Mouse (Mus musculus) forelimb bud, embryonic 11.5 days (tissue): Measurements from ENCODE around the gene Hist2h2aa1.
"Not testable (repeated sequence)": the region's sequence is repeated elsewhere in the genome, so short reads cannot be mapped to it uniquely, and the experiment has no call there.

Source experiments
- DNase-seq: peaks from one replicate; pipeline ENCODE4 v3.0.0-alpha.2; 2012; ENCODE audit warnings: low read depth, low spot score

Gene Hist2h2aa1

DNA sequence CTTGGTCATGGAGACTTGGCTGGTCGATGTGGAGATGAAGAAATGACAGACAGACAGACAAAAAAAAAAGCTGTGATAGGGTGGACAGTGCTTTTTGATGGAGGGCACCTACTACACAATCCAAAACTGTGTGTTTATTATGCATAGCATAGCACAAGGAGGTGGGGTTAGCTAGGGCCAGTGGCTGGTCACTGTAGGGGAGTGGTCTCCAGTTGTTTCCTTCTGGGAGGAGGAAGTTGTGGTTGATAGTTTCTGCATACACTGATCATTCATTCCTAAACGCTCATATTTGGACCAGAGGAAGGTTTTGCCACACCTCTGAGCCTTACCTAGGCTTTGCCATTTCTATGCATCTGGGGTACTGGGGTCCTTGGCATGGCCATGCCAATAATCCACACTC lies 14.9 kb upstream of the Hist2h2aa1 start:
- no peak for DNase-seq

DNA sequence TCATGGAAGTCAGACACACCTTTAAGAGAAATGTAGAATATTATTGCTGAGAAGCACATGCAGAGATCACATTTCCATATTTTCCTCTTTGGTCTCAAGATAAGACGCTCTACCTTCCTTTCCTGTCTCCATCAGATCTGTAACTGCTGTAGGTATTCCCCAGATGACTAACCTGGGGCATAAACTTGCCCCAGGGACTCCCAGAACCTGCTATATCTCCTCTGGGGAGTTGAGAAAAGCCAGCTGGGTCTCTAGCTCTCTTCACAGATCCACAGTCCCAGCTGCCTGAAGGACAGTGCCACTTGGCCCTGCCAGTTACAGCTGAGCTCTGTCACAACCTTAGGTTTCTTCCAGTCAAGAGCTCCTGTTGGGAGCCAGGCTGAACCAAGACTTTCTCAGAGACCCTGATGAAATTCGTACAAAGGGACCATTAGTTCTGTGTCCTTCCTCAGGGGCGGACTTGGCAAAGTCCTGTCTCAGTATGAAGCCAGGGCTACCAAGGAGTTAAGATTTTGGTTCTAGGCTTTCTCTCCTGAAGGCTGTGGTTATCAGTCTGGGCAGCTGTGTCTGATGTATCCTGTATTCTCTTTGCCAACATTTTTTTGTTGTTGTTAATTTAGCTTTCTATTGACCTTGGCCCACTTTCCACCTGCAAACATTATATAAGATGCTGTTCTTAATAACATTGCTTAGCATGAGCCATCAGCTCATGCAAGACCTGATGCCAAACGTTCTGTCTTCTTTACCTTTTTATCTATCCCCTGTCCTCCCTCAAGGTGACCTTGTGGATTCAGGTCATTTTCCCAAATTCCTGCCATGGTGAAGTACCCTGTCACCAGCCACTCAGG lies 14.2 kb upstream of the Hist2h2aa1 start:
- no peak for DNase-seq

DNA sequence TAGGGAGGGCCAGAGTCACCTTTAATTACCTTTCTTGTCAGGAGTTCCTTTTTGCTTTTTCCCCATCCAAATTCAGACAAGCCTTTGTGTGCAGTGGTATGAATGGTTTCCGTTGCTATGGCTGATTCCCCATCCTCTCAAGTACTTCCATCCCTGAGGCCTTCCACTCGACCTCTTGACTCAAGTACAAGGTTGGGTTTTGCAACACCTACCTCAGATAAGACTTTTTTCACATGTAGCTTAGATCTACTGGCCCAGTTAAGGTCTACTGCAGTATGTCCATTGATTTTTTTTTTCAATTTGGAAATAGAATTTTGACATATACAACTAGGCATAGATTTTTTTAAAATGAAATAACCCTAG lies 13.6 kb upstream of the Hist2h2aa1 start:
- no peak for DNase-seq

DNA sequence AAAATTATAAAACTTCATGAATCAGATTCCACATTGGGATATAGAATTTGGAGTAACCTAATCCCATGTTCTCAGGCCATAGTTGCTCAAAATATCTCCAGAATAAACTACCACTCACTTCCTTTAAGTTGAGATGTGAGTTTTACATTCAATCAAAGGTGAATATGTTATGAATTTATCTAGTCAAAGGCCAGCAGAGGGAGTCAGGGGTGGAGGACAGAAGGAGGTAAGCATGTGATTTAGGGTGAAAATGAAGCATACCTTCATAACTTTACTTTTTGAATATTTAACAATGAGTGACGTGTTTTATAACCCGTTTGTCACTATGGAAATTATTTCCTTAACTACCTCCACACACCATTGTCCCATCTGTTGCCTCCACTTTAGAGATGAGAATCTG lies 10.4 kb upstream of the Hist2h2aa1 start:
- no peak for DNase-seq

DNA sequence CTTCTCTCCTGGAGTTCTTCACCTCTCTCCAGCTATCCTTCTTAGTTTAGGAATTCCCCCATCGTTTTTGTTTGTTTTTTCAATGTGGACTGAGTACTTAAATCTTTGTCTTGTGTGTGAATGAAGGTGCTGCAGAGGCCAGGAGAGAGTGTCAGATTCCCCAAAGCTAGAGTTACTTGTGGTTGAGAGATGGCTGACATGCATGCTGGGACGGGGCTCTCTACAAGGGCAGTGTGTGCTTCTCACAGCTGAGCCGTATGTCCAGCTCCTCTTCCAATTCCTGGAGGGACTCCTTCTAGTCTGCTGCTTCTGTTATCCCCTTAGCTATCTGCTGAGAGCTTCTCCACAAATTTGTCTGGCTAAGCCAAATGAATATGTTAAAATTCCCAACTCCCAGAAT lies 9.5 kb upstream of the Hist2h2aa1 start:
- DNase-seq = no peak

DNA sequence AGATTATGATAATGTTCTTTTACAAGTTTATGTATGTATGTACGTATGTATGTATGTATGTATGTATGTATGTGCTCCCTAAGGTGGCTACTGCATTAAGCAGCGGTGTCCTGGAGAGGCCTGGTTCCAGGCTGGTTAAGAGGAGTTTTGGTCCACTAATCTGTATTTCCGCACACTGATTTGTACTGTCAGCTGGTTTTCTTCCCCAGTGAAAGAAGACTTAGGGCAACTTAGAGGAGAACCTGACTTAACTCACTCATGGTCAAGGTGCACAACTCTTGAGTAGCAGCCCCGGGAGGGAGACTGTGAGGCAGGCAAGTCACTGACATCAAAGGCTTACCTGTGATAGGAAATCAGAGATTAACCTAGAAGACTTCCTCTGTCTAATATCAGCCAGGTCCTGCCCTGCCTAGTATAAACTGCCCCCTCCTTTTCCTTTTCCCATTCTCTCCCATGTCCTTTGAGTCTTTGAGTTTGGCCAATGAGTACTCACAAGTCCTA lies 8.4 kb upstream of the Hist2h2aa1 start:
- DNase-seq = no peak

DNA sequence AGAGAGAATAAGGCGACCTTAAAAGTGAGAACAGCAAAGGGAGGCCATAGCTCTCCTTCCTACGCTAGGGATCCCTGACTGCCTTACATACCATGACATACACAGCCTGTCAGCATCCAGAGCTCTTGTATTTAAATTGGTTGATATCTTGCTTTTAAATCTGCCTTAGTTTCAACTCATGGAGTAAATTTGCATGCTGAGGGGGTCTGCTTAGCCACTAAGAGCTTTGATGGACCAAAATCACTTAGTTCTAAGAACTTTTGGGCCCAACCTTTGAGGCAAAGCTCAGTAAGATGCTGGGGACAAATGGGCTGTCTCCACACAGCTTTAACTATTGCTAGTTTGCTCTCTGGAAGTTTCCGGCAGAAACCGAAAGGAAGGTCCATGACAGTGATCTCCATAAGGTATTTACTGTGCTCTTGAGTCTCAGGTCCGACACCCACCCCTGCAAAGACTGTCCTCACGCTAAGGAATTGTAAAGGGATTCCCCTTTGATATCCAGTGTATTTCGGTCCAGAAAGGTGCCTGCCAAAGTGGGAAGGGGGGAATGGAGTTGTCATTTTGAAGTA lies 7.9 kb upstream of the Hist2h2aa1 start:
- DNase-seq = peak; percentile 41

DNA sequence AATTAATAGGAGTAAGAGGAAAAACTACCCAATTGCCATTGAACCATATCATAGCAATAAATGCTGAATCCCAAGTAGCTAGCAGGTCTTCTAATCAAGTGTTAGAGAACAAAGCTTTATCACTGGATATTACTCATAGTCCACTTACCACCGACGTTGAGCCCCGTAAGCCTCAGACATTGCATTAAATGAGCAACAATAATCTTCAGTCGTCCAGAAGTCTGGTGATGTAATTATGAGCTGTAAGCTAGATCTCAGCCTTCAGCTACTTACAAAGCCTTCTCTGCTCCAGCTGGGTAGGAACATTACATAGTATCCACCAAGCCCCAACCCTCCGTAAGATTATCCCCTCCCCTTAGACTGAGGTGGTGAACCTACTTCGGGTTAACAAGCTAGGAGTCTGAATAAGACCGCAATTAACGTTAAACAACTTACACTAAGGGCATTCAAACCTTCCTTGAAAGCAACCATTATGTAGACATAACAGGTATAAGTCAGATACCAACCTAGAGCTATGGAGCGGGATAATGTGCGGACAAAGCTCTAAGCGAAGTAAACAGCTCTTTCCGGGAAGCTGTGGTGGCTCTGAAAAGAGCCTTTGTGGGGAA lies 7.3 kb upstream of the Hist2h2aa1 start:
- peak; percentile 55 for DNase-seq

DNA sequence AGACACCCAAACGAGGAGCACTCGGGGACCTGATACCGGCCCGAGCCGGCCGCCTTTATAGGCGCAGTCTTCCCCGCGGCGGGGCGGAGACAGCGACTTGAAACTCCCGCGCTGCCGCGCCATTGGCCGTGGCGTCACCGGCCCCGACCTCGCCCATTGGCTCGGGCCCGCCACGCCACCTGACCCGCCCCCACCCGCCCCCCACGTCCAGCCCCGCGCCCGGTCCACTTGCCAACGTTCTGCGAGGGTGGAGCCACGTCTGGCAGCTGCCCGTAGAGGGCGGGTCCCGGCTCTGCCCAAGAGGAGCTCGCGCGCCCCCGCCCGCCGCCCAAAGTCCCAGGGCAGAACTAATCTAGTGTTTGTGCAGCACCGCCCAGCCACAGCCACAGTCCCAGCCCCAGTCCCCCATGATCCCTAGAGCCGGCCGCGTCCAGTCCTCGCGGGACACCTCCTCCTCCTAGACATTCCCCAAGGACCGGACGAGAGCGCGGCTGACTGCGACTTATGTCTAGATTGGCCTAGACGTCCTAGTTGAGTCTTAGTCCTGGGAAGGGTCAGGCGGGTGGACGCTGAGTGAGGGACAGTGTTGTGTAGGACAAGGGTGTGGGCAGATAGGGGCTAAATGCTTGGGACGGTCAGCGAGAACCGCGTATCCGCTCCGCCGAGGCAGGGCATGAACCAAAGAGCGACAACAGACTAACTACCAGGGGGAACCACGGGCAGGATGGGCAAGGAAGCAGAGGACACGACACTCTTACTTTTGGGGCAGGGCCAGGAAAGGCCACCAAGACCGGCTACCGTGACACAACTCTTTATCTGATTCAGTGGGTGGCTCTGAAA lies 6.1 kb upstream of the Hist2h2aa1 start, which contains the start of gene Hist2h3c2:
Gene Hist2h3c2, minus strand, starts transcription at position 174 of the 840 bp plus-strand sequence.
- not testable (repeated sequence) for DNase-seq

DNA sequence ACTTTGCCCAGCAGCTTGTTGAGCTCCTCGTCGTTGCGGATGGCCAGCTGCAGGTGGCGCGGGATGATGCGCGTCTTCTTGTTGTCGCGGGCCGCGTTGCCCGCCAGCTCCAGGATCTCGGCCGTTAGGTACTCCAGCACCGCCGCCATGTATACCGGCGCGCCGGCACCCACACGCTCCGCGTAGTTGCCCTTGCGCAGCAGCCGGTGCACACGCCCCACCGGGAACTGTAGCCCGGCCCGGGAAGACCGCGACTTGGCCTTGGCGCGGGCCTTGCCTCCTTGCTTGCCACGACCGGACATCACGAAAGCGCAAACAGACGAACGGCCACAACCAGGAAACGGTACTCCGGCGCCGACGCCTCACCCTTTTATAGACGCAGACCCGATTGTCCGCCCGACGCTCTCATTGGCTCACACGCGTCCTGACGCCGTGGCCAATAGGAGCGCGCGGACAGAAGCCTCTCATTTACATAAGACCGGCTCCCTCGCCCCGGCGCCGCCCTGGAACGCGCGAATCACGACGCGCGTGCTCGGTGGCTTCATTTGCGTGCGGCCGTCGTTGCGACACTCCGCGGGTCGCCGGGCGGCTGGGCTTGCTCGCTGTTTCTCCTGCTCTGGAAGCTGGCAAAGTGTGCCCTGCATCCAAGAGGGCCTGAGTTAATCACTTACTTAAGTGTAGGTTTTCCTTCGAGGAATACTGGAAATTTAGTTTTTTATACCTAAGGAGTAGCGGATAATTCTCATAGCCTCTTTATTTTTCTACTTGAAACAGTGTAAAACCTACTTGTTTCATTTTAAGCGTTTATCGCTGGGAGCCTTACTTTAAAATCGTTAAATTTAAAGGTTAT lies 5.1 kb upstream of the Hist2h2aa1 start, which contains the start of gene Hist2h2aa2:
Gene Hist2h2aa2, minus strand, starts transcription at position 328 of the 850 bp plus-strand sequence.
- DNase-seq = peak; percentile 57

DNA sequence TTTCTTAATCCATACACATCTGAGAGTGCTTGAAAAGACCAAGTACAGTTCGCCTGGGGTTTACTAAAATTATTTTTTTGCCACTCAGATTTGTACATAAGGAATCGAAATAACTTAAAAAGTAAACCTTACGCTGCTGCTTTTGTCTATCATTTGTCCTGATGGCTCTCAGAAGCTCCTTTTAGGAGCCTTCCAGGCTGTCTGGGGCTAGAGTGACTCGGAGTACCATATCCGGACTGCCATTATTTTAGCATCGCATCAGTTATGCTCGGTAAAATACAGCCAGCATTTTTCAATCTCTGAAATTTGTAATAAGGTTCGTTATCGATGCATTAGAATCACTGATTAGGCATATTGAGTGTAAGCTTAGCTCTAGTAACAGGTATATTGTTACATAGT lies 4.5 kb upstream of the Hist2h2aa1 start:
- DNase-seq = no peak

DNA sequence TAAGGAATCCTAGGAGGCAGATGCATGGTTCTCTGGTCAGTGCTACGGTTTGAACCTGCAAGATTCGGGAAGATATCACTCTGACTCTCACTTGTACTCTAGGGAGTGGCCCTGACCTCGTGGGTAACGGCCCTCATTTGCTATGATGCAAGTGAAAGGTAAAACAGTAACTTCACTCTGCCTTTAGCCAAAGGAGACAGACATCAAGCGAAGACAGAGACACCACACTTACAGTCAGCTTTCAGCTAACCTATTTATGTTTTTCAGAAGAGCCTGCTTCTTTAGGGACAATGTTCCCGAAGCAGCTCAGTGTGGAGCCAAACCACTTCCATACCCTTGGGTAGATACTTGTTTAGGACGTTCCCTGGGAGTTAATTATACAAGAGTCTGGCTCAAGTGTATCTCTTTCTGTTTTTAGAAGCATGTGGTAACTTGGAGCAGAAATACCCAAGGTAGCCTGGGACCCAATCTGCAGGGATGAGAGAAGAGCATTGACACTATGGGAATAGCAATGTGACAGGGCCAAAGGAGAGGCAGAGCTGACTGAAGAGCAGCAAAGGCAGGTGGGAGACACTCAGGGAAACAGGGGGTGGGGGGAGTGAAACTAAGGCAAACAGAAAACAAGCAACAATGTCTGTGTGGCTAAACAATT lies 1.2 kb upstream of the Hist2h2aa1 start:
- no peak for DNase-seq

DNA sequence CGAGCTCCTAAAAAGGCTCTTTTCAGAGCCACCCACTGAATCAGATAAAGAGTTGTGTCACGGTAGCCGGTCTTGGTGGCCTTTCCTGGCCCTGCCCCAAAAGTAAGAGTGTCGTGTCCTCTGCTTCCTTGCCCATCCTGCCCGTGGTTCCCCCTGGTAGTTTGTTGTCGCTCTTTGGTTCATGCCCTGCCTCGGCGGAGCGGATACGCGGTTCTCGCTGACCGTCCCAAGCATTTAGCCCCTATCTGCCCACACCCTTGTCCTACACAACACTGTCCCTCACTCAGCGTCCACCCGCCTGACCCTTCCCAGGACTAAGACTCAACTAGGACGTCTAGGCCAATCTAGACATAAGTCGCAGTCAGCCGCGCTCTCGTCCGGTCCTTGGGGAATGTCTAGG lies 721 bp downstream of the Hist2h2aa1 start:
- not testable (repeated sequence) for DNase-seq

DNA sequence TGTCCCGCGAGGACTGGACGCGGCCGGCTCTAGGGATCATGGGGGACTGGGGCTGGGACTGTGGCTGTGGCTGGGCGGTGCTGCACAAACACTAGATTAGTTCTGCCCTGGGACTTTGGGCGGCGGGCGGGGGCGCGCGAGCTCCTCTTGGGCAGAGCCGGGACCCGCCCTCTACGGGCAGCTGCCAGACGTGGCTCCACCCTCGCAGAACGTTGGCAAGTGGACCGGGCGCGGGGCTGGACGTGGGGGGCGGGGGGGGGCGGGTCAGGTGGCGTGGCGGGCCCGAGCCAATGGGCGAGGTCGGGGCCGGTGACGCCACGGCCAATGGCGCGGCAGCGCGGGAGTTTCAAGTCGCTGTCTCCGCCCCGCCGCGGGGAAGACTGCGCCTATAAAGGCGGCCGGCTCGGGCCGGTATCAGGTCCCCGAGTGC lies 1.1 kb downstream of the Hist2h2aa1 start, which contains the start of gene Hist2h3c1:
Gene Hist2h3c1, plus strand, starts transcription at position 259 of the 430 bp plus-strand sequence.
- DNase-seq = not testable (repeated sequence)

DNA sequence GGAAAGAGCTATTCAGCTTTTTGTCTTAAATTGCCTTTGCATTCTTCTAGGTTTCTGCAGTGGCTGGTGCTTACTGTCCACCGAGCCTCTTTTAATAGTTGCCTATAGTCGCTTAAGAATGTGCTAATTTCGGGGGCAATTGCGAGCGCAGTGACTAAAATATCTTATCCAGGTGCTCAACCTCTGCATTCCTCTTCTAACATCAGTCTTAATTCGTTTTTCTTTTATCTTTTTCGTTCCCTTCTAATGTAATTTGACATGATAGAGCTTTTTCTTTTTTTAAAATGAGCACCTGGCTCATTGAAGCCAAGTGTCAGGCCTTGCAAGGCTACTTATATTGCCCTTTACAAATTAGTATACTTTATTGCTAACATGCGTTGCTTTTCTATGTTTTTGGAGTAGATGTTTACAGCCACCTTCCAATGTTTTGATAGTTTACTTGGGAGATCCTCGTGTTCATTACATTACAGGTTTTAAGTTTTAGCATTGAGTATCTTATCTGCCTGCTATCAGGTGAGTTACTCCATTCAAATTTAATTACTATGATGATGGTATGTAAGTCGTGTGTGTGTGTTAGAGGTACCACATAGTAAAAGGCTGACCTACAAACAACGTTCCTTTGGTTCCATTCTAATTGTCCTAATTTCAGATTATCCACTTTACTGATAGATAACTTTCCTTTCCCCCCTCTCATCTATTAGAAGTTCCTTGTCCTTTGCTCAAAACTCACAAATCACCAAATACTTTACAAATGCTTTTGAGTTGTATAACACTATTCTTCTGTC lies 2.3 kb downstream of the Hist2h2aa1 start:
- DNase-seq = no peak

DNA sequence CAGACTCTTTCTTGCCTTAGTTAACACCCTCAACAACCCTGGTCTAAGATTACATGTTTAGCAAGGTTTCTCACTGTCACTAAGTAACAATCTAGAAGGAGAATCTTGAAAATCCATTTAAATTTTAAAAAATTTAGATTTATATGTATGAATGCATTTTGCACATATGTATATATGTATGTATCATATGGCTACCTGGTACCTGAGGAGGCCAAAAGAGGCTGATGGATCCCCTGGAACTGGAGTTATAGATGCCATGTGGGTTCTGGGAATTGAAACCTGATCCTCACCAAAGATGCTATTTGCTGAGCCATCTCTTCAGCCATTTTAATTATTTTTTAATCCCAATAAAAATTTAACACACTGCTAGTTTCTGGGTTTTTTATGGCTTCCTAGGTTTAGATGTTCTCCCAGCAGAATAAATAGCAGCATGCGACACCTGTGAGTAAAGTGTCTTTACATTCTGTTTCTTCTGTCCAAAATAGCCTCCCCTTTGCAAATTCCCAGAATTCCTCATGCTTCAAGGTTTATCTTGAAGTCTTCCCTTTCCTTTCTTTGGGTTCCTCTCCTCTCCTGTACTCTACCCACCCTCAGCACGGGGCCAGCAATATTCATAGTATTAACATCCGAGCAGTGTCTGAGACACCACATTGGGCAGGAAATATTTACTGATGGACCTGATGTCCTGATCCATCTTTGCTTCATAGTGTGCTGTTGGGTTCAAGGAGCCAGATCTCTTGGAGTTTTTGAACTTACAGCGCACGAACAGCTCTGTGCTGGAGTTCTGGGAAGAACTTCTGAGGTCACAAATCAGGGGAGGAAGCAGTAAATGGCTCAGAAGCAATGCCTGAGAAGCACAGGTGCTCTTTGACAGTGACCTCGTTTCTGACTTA lies 3.1 kb downstream of the Hist2h2aa1 start:
- DNase-seq = no peak

DNA sequence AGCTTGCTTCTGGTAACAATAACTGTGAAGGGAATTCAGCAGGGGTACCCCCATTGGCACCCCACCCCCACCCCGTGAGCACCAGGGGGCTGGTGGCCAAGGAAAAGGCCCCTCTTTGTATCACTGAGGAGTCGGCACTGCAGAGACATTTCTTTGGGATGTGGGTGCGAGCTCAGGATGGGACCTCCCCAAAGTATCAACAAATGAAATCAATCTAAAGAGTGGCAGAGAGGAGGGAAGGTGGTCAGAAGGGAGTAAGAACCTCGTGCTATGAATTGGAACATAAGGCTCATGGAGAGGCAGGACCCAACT lies 3.7 kb downstream of the Hist2h2aa1 start:
- DNase-seq = no peak

DNA sequence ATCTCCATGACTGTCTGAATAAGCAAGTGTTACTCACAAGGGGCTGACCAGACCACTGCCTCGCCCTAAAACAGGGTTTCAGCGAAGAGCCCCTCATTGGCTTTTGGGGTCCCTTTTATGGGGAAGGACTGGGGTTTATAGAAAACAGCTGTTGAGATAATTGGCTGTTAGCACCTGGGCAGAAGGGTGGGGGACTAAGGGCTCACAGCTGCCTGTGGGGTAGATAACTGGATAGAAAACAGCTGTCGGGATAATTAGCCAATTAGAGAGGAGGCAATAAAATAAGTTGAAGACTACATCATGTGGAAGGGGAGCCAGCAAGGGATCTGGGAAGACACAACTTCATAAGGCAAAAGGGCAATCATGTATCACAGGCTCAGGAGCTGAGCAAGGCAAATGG lies 5.6 kb downstream of the Hist2h2aa1 start:
- DNase-seq = peak; percentile 64
